Mouse (Mus musculus) inflammation-experienced regulatory T-cells, adult 16 weeks (primary cell): Measurements from ENCODE around the gene Npepl1. TPM values are rescaled to one million over a fixed set of nuclear protein-coding genes. Genes with fewer than 3 reads are reported as not detected.

Source experiments
- polyA plus RNA-seq: library from polyadenylated mRNA; unstranded; fragments of 100-300 nt; shearing (Covaris generic); gene quantifications from one replicate; pipeline ENCODE4 v1.2.1, GENCODE M21; 2017

The Npepl1 gene
- 58.4 TPM for polyA plus RNA-seq

GRCm38 (mm10) chr2:174109991-174110782, at the start of gene Npepl1:
Gene Npepl1 (plus strand): TSS chr2:174110349.

DNA sequence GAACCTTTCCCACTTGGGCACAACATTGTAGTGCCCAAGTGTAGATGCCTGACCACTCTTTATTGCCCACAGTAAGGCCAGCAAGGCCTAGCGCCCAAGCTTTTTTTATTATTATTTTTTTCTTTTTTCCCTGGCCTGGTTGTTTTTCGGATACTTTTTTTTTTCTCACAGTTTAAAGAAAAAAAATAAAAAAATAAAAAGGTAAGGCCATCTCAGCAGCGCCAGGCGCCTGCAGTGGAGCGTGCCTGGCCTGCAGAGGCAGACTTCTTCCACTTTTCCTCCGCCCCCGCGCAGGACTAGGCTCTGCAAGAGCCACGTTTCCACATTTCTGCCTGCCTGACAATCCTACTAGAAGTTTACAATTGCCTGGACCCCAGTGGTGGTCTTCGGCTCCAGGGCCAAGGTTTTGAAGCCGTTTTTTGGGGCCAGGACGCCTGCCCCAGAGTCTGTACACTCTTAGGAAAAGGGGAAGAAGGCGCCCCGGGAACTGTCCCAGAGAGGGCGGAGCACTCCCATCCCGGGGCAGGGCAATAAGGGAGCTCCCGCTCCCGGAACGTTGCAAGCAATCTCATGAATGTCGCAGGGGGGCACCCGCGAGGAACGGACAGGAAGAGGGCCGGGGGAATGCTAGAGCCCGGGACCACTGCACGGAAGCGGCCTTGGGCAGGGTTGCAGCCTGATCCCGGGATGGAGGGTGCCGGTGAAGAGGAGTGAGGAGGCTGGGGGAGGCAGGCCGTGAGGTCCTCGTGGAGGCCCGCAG, 34.3 kb upstream of the Npepl1 start, which contains the start of gene Stx16:
Gene Stx16 (plus strand): TSS at position 636 of the 760 bp plus-strand sequence.

Other genes with a start within 250 kb of the Npepl1 start
- 29.7 TPM for gene Stx16, start 34.0 kb upstream of the Npepl1 start, polyA plus RNA-seq
- gene Gnas, start 174.0 kb downstream of the Npepl1 start, polyA plus RNA-seq, result 87.4 TPM
- not detected for gene Gm20721, start 236.4 kb downstream of the Npepl1 start, polyA plus RNA-seq